Mouse (Mus musculus): Measurements from ENCODE around the gene Gm3233. TPM values are rescaled to one million over a fixed set of nuclear protein-coding genes. Genes with fewer than 3 reads are reported as not detected.
"Not testable (repeated sequence)": the region's sequence is repeated elsewhere in the genome, so short reads cannot be mapped to it uniquely, and the experiment has no call there.

The Gm3233 gene
- total RNA-seq, 2 experiments from 2014 or later = not detected

GRCm38 (mm10) chr10:77729241-77729640 is 30.2 kb downstream of the Gm3233 start:
- no peak for ATAC-seq (ENCODE audit: poor library complexity, severe bottlenecking)

DNA sequence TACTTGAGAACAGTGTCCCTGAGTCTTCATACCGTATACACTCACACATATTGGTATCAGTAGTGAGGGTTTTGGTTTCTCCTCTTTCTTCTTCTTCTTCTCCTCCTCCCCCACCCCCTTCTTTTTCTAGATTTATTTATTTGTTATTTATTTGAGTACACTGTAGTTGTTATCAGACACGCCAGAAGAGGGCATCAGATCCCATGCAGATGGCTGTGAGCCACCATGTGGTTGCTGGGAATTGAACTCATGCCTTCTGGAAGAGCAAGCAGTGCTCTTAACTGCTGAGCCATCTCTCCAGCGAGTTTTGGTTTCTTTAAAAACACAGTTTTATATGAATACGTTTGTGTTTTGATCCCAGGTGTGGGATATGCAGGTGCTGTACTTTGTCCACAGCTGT is 31.2 kb downstream of the Gm3233 start:
- ATAC-seq (ENCODE audit: poor library complexity, severe bottlenecking) = no peak

DNA sequence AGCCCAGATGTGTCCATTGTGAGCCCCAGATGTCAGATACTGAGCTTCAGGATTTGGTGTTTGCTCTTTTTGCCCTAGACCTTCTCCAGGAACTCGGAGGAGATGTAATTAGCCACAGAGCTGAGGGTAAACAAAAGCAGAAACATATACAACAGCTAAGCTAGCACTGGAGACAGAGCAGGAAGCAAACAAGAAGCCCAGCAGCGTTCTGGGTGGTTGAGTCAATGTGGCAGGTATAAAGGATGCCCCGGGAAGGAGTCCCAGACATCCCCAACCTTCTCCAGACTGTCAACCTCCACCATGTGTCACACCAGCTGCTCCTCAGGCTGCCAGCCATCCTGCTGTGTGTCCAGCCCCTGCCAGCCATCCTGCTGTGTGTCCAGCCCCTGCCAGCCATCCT is 33.3 kb downstream of the Gm3233 start, which contains the start of gene Gm10100:
Gene Gm10100 (plus strand): TSS at position 301 of the 400 bp plus-strand sequence.
- ATAC-seq (ENCODE audit: poor library complexity, severe bottlenecking) = no peak

GRCm38 (mm10) chr10:77724855-77725254 is 34.6 kb downstream of the Gm3233 start:
- ATAC-seq (ENCODE audit: poor library complexity, severe bottlenecking) = no peak

GRCm38 (mm10) chr10:77720299-77720698 is 39.2 kb downstream of the Gm3233 start, which contains the start of gene Krtap12-1:
Gene Krtap12-1 (plus strand): TSS chr10:77720599.
- not testable (repeated sequence) for ATAC-seq (ENCODE audit: poor library complexity, severe bottlenecking)

GRCm38 (mm10) chr10:77715507-77715906 is 44.0 kb downstream of the Gm3233 start, which contains the start of gene Gm10142:
Gene Gm10142 (plus strand): TSS chr10:77715807.
- ATAC-seq (ENCODE audit: poor library complexity, severe bottlenecking) = no peak

- peak; percentile 47; the same call in 1 of the 2 replicates for ATAC-seq (ENCODE audit: poor library complexity, severe bottlenecking)
Observed at GRCm38 (mm10) chr10:77713734-77714133, 45.7 kb downstream of the Gm3233 start.

DNA sequence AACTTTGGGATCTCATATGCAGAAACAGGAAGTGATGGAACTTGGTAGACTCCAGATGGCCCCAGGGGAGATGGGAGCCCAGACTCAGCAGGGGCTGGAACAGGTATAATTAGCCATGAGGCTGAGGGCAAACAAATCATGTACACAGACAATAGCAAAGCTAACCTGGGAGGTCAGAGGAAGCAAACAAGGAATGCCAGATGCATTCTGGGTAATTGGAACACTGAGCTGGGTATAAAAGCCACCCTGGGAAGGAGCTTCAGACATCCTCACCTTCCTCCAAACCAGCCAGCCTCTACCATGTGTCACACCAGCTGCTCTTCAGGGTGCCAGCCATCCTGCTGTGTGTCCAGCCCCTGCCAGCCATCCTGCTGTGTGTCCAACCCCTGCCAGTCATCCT is 48.3 kb downstream of the Gm3233 start, which contains the start of gene Gm10024:
Gene Gm10024 (plus strand): TSS at position 301 of the 400 bp plus-strand sequence.
- ATAC-seq (ENCODE audit: poor library complexity, severe bottlenecking) = not testable (repeated sequence)

DNA sequence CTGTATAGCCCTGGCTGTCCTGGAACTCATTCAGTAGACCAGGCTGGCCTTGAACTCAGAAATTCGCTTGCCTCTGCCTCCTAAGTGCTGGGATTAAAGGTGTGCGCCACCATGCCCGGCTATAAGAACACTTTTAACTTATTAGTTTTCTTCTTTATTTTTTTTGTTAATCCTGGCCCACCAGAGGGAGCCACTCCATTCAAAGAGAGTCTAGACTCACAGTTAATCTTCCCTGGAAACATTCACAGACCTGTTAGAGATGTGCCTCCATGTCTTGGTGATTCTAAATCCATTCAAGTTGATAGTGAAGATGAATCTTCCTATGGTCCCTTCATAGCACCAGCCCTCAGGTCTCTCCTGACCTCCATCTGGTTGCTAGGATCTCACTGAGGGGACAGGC is 49.7 kb downstream of the Gm3233 start:
- ATAC-seq (ENCODE audit: poor library complexity, severe bottlenecking) = no peak

Other genes with a start within 250 kb of the Gm3233 start
Only the 30 nearest of the 32 such genes appear.
- gene Pttg1ip, start 178.0 kb downstream of the Gm3233 start, total RNA-seq (2015) = 82.8 and 97.8 TPM in 2 replicates
- 50.0 and 54.8 TPM in 2 replicates for gene Pttg1ip, start 178.0 kb downstream of the Gm3233 start, total RNA-seq (2017)
- 22.1 and 22.7 TPM in 2 replicates for gene Sumo3, start 153.6 kb downstream of the Gm3233 start, total RNA-seq (2015)
- gene Sumo3, start 153.6 kb downstream of the Gm3233 start, total RNA-seq (2017) = 118 and 137 TPM in 2 replicates
- not detected in 2 replicates for gene Gm49325, start 153.5 kb downstream of the Gm3233 start, total RNA-seq (2015)
- gene Gm49325, start 153.5 kb downstream of the Gm3233 start, total RNA-seq (2017) = not detected in 2 replicates
- 15.3 and 18.1 TPM in 2 replicates for gene Ube2g2, start 137.4 kb downstream of the Gm3233 start, total RNA-seq (2015)
- gene Ube2g2, start 137.4 kb downstream of the Gm3233 start, total RNA-seq (2017) = 27.4 and 40.0 TPM in 2 replicates
- gene Tspear, start 73.1 kb downstream of the Gm3233 start, total RNA-seq (2015) = not detected in 2 replicates
- gene Tspear, start 73.1 kb downstream of the Gm3233 start, total RNA-seq (2017) = not detected in 2 replicates
- gene Gm19402, start 68.9 kb downstream of the Gm3233 start, total RNA-seq (2015) = not detected in 2 replicates
- gene Gm19402, start 68.9 kb downstream of the Gm3233 start, total RNA-seq (2017) = not detected in 2 replicates
- gene Gm9508, start 62.4 kb downstream of the Gm3233 start, total RNA-seq (2015) = not detected in 2 replicates
- not detected in 2 replicates for gene Gm9508, start 62.4 kb downstream of the Gm3233 start, total RNA-seq (2017)
- gene Gm10272, start 53.1 kb downstream of the Gm3233 start, total RNA-seq (2015) = not detected in 2 replicates
- not detected in 2 replicates for gene Gm10272, start 53.1 kb downstream of the Gm3233 start, total RNA-seq (2017)
- gene Gm10024, start 48.2 kb downstream of the Gm3233 start, total RNA-seq (2015) = not detected in 2 replicates
- not detected in 2 replicates for gene Gm10024, start 48.2 kb downstream of the Gm3233 start, total RNA-seq (2017)
- gene Gm10142, start 43.9 kb downstream of the Gm3233 start, total RNA-seq (2015) = not detected in 2 replicates
- not detected in 2 replicates for gene Gm10142, start 43.9 kb downstream of the Gm3233 start, total RNA-seq (2017)
- not detected in 2 replicates for gene Krtap12-1, start 39.1 kb downstream of the Gm3233 start, total RNA-seq (2015)
- not detected in 2 replicates for gene Krtap12-1, start 39.1 kb downstream of the Gm3233 start, total RNA-seq (2017)
- not detected in 2 replicates for gene Gm10100, start 33.2 kb downstream of the Gm3233 start, total RNA-seq (2015)
- gene Gm10100, start 33.2 kb downstream of the Gm3233 start, total RNA-seq (2017) = not detected in 2 replicates
- not detected in 2 replicates for gene Gm18596, start 17.0 kb downstream of the Gm3233 start, total RNA-seq (2015)
- gene Gm18596, start 17.0 kb downstream of the Gm3233 start, total RNA-seq (2017) = not detected in 2 replicates
- gene Gm9736, start 8.3 kb downstream of the Gm3233 start, total RNA-seq (2015) = not detected in 2 replicates
- gene Gm9736, start 8.3 kb downstream of the Gm3233 start, total RNA-seq (2017) = not detected in 2 replicates
- gene Gm3238, start 11.6 kb upstream of the Gm3233 start, total RNA-seq (2015) = not detected in 2 replicates
- not detected in 2 replicates for gene Gm3238, start 11.6 kb upstream of the Gm3233 start, total RNA-seq (2017)
- gene Gm7138, start 17.3 kb upstream of the Gm3233 start, total RNA-seq (2015) = not detected in 2 replicates
- gene Gm7138, start 17.3 kb upstream of the Gm3233 start, total RNA-seq (2017) = not detected in 2 replicates
- gene Gm3250, start 22.9 kb upstream of the Gm3233 start, total RNA-seq (2015) = not detected in 2 replicates
- not detected in 2 replicates for gene Gm3250, start 22.9 kb upstream of the Gm3233 start, total RNA-seq (2017)
- gene Gm7137, start 28.5 kb upstream of the Gm3233 start, total RNA-seq (2015) = not detected in 2 replicates
- not detected in 2 replicates for gene Gm7137, start 28.5 kb upstream of the Gm3233 start, total RNA-seq (2017)
- not detected in 2 replicates for gene Gm9639, start 35.4 kb upstream of the Gm3233 start, total RNA-seq (2015)
- not detected in 2 replicates for gene Gm9639, start 35.4 kb upstream of the Gm3233 start, total RNA-seq (2017)
- not detected in 2 replicates for gene Gm19668, start 39.5 kb upstream of the Gm3233 start, total RNA-seq (2015)
- not detected in 2 replicates for gene Gm19668, start 39.5 kb upstream of the Gm3233 start, total RNA-seq (2017)
- gene Gm9507, start 52.2 kb upstream of the Gm3233 start, total RNA-seq (2015) = not detected in 2 replicates
- not detected in 2 replicates for gene Gm9507, start 52.2 kb upstream of the Gm3233 start, total RNA-seq (2017)
- gene Gm2696, start 55.0 kb upstream of the Gm3233 start, total RNA-seq (2015) = not detected in 2 replicates
- gene Gm2696, start 55.0 kb upstream of the Gm3233 start, total RNA-seq (2017) = not detected in 2 replicates
- not detected in 2 replicates for gene Krtap10-4, start 67.4 kb upstream of the Gm3233 start, total RNA-seq (2015)
- gene Krtap10-4, start 67.4 kb upstream of the Gm3233 start, total RNA-seq (2017) = not detected in 2 replicates
- gene Krtap10-10, start 76.3 kb upstream of the Gm3233 start, total RNA-seq (2015) = not detected in 2 replicates
- not detected in 2 replicates for gene Krtap10-10, start 76.3 kb upstream of the Gm3233 start, total RNA-seq (2017)
- not detected in 2 replicates for gene Gm36176, start 87.1 kb upstream of the Gm3233 start, total RNA-seq (2015)
- gene Gm36176, start 87.1 kb upstream of the Gm3233 start, total RNA-seq (2017) = not detected in 2 replicates
- gene Gm10318, start 93.2 kb upstream of the Gm3233 start, total RNA-seq (2015) = not detected in 2 replicates
- gene Gm10318, start 93.2 kb upstream of the Gm3233 start, total RNA-seq (2017) = not detected in 2 replicates
- gene Gm3285, start 102.3 kb upstream of the Gm3233 start, total RNA-seq (2015) = not detected in 2 replicates
- not detected in 2 replicates for gene Gm3285, start 102.3 kb upstream of the Gm3233 start, total RNA-seq (2017)
- 0.07 TPM in 1 of 2 replicates, not detected in the other for gene Lrrc3, start 142.9 kb upstream of the Gm3233 start, total RNA-seq (2015)
- not detected in 2 replicates for gene Lrrc3, start 142.9 kb upstream of the Gm3233 start, total RNA-seq (2017)
- 15.2 and 20.7 TPM in 2 replicates for gene Trpm2, start 210.9 kb upstream of the Gm3233 start, total RNA-seq (2015)
- gene Trpm2, start 210.9 kb upstream of the Gm3233 start, total RNA-seq (2017) = 33.5 and 35.8 TPM in 2 replicates
- 9.1 and 12.3 TPM in 2 replicates for gene 1810043G02Rik, start 218.8 kb upstream of the Gm3233 start, total RNA-seq (2015)
- gene 1810043G02Rik, start 218.8 kb upstream of the Gm3233 start, total RNA-seq (2017) = 12.2 and 15.8 TPM in 2 replicates

Data from megakaryocyte, adult 5-6 weeks (primary cell).